Mouse (Mus musculus) limb, embryonic 15.5 days (tissue): ENCODE results near the gene Doc2b. TPM values are rescaled to one million over a fixed set of nuclear protein-coding genes. Genes with fewer than 3 reads are reported as not detected.
A peak's percentile ranks its signal among the peaks of the same experiment; 100 is the strongest.

Experiments
- ATAC-seq: fragments of 200-750 bp; cut with Nextera tagmentation; 2 replicates; pipeline ENCODE4 v1.8.0; 2017; ENCODE audit warnings: low read depth, moderate TSS enrichment; ENCODE audit not compliant: insufficient number of reproducible peaks, low FRiP score, low TSS enrichment
- H3K27ac ChIP-seq: fragments of 300-500 bp; sonication (generic); 2 replicates; pipeline ENCODE4 v1.5.1; 2015; ENCODE audit warnings: moderate library complexity, mild to moderate bottlenecking, inconsistent platforms
- H3K27me3 ChIP-seq: fragments of 300-500 bp; sonication (generic); 2 replicates; pipeline ENCODE4 v1.6.1; 2015; ENCODE audit warnings: inconsistent platforms
- H3K36me3 ChIP-seq: fragments of 300-500 bp; sonication (generic); 2 replicates; pipeline ENCODE4 v1.6.1; 2015; ENCODE audit warnings: inconsistent platforms
- H3K4me1 ChIP-seq: fragments of 300-500 bp; sonication (generic); 2 replicates; pipeline ENCODE4 v1.6.1; 2015; ENCODE audit warnings: inconsistent platforms
- H3K4me2 ChIP-seq: fragments of 300-500 bp; sonication (generic); 2 replicates; pipeline ENCODE4 v1.6.1; 2015; ENCODE audit warnings: mild to moderate bottlenecking, inconsistent platforms
- H3K4me3 ChIP-seq: fragments of 300-500 bp; sonication (generic); 2 replicates; pipeline ENCODE4 v1.5.1; 2015; ENCODE audit warnings: mild to moderate bottlenecking, inconsistent platforms
- H3K9ac ChIP-seq: fragments of 300-500 bp; sonication (generic); 2 replicates; pipeline ENCODE4 v1.6.1; 2015; ENCODE audit warnings: inconsistent platforms
- H3K9me3 ChIP-seq: fragments of 300-500 bp; sonication (generic); 2 replicates; pipeline ENCODE4 v1.6.1; 2016; ENCODE audit warnings: inconsistent platforms
- WGBS: fragments of 180-500 bp; shearing (Covaris S2); methylation state at CpG from one replicate; pipeline ENCODE4 v1.1.7; 2015; 5-methylcytosine and 5-hydroxymethylcytosine counted together
- polyA plus RNA-seq: library from polyadenylated mRNA; unstranded; fragments of >200 nt; fragmentation: Nextera tagmentation; extraction: Ambion mirVana; gene quantifications from 2 replicates; pipeline ENCODE4 v1.2.1, GENCODE M21; 2015

Gene Doc2b
- polyA plus RNA-seq, 1 experiment from 2014 or later, result 1.6 TPM

DNA sequence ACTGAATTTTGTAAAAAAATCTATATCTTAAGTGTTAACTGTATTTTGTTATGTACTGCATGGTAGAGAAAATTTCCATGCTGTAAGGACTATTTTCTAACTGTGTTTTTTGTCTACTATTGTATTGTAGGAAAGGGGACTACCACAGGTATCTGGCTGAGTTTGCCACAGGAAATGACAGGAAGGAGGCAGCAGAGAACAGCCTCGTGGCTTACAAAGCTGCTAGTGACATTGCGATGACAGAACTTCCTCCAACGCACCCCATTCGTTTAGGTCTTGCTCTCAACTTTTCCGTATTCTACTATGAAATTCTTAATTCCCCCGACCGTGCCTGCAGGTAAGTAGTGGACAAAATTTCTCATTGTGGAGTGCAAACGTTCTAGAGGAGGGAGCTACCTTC lies 39.2 kb downstream of the Doc2b start:
- Histone ChIP-seq H3K9ac (no peak overlapping the region), H3K4me3 (no peak overlapping the region), H3K36me3 (peaks cover 70% of the 10 kb centered on the region), H3K4me1 (no peaks in the 10 kb centered on the region), H3K4me2 (no peak overlapping the region), H3K9me3 (no peaks in the 10 kb centered on the region), H3K27ac (no peak overlapping the region), H3K27me3 (no peaks in the 10 kb centered on the region)
- no peak for ATAC-seq
- 86% methylated on average over 8 of the region's 8 CpGs for WGBS

DNA sequence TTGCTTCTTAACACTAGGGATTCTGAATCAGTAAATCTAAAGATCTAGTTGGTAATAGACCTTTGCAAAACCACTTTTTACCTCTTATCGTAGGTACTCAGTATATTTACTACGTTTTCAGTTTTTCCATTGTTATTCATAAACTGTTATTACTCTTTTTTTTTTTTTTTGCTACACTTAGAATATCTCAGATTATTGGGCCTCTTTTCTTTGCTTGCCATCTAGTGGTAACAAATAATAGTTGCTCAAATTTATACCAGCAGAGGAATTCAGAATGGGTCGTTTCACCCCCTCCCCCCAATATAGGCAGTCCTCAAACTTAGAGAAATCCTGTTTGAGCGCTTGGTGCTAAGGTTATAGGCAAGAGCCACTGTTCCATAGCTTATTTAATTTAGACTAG lies 44.8 kb downstream of the Doc2b start:
- no peak for ATAC-seq
- Histone ChIP-seq H3K9ac (no peak overlapping the region), H3K9me3 (no peaks in the 10 kb centered on the region), H3K36me3 (peaks cover 32% of the 10 kb centered on the region), H3K27me3 (no peaks in the 10 kb centered on the region), H3K4me2 (no peak overlapping the region), H3K4me1 (peaks cover 4% of the 10 kb centered on the region), H3K27ac (no peak overlapping the region), H3K4me3 (no peak overlapping the region)
- 61% methylated on average over 4 of the region's 4 CpGs for WGBS

DNA sequence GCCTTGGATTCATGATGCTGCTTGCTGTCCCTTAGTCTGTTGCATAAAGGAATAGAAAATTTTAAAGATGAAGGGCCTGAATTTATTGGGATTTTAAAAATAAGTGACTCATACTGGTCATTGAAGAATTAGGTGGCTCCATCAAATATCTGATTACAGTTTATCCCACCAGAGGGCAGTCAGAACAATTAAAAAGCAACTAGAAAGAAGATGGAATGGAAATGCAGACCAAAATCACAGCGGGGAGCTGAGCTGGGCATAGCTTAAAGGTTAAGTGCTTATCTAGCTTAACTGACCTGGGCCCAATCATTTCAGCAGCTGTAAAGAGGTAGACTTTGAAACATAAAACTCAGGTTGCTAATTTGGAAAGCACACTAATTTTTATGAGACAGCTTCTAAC lies 45.3 kb downstream of the Doc2b start:
- Histone ChIP-seq H3K9me3 (no peaks in the 10 kb centered on the region), H3K27ac (no peak overlapping the region), H3K9ac (no peak overlapping the region), H3K36me3 (peaks cover 28% of the 10 kb centered on the region), H3K4me3 (no peak overlapping the region), H3K27me3 (no peaks in the 10 kb centered on the region), H3K4me1 (peaks cover 4% of the 10 kb centered on the region), H3K4me2 (no peak overlapping the region)
- 76% methylated on average over 1 of the region's 1 CpGs for WGBS
- no peak for ATAC-seq

DNA sequence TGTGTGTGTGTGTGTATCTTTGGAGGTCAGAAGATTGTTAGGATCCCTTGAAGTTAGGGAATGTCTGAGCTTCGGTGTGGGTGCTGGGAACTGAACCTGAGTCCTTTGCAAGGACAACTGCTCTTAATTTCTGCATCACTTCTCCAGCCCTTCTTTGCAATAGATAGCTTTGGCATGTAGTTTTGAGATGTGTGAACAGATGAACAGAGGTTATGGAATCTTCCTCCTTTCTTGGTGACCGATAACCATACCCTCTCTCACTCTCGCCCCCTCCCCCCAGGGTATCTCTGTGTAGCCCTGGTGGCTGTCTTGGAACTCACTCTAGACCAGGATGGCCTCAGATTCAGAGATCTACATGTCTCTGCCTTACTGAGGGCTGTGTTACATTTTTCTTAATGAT lies 51.1 kb downstream of the Doc2b start:
- peaks cover 18% of the 10 kb centered on the region for H3K36me3 ChIP-seq
- H3K27me3 ChIP-seq, result no peaks in the 10 kb centered on the region
- H3K4me2 ChIP-seq, result no peak overlapping the region
- WGBS, result 97% methylated on average over 3 of the region's 3 CpGs
- H3K4me1 ChIP-seq, result peaks cover 22% of the 10 kb centered on the region
- ATAC-seq, result no peak
- no peak overlapping the region for H3K27ac ChIP-seq
- no peak overlapping the region for H3K4me3 ChIP-seq
- H3K9ac ChIP-seq, result no peak overlapping the region
- no peaks in the 10 kb centered on the region; the same call in 1 of the 2 replicates for H3K9me3 ChIP-seq

DNA sequence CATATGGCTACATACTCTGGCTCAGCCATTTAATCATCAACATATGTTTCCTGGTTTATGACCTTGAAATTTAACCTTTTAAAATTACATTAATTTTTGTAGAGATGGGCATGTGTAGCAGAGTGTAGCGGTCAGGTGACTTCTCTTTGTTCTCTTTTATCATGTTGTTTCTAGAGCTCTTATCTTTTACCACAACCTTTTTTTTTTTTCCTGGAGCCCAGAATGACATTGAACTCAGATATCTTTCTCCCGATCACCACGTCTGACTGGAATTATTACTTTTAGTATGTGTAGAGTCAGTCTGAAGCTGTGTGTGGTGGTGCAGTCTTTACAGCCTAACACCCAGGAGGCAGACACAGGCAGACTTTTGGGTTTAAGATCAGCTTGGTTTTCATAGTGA lies 54.2 kb downstream of the Doc2b start:
- Histone ChIP-seq H3K36me3 (peaks cover 26% of the 10 kb centered on the region; the same call in 1 of the 2 replicates), H3K27me3 (no peaks in the 10 kb centered on the region), H3K9me3 (no peaks in the 10 kb centered on the region; the same call in 1 of the 2 replicates), H3K4me3 (no peak overlapping the region), H3K4me2 (no peak overlapping the region), H3K9ac (no peak overlapping the region), H3K4me1 (peaks cover 39% of the 10 kb centered on the region), H3K27ac (no peak overlapping the region)
- WGBS, result 42% methylated on average over 3 of the region's 3 CpGs
- ATAC-seq, result no peak

DNA sequence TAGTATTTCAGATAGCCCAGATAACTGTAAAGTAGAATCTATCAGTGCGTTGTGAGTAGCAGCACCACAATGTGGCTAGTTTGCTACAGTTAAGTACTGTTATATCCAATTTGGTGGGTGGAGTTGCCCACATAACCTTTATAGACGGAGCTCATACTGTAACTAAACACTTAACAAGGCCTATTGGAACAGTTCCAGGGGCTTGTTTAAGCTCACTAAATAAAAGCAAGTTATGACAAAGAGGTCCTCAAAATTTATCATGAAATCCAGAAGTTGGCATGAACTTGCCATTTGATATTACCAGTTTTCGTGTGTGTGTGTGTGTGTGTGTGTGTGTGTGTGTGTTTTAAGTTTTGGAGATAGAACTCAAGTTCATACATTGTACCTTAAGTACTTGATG lies 55.6 kb downstream of the Doc2b start:
- no peak overlapping the region for H3K4me3 ChIP-seq
- H3K4me1 ChIP-seq, result peaks cover 47% of the 10 kb centered on the region
- peaks cover 26% of the 10 kb centered on the region; the same call in 1 of the 2 replicates for H3K36me3 ChIP-seq
- no peak for ATAC-seq
- WGBS, result 39% methylated on average over 3 of the region's 3 CpGs
- H3K9me3 ChIP-seq, result no peaks in the 10 kb centered on the region; the same call in 1 of the 2 replicates
- H3K27ac ChIP-seq, result no peak overlapping the region
- H3K9ac ChIP-seq, result no peak overlapping the region
- no peak overlapping the region for H3K4me2 ChIP-seq
- H3K27me3 ChIP-seq, result no peaks in the 10 kb centered on the region

DNA sequence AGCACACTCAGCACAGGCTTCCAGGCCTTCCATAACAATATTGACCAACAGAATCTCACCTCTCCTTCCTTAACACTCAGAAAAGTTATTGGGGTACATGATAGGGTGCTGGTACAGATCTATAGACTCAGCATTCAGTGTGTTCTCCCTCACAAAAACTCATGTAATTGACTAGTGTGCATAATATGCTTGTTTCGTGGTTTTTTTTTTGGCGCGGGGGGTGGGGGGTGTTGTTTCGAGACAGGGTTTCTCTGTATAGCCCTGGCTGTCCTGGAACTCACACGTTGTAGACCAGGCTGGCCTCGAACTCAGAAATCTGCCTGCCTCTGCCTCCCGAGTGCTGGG lies 57.4 kb downstream of the Doc2b start:
- Histone ChIP-seq H3K4me3 (no peak overlapping the region), H3K27ac (no peak overlapping the region), H3K27me3 (no peaks in the 10 kb centered on the region), H3K4me1 (peaks cover 55% of the 10 kb centered on the region), H3K36me3 (peaks cover 24% of the 10 kb centered on the region; the same call in 1 of the 2 replicates), H3K9ac (no peak overlapping the region), H3K9me3 (no peaks in the 10 kb centered on the region; the same call in 1 of the 2 replicates), H3K4me2 (no peak overlapping the region)
- ATAC-seq, result no peak
- WGBS, result 94% methylated on average over 7 of the region's 7 CpGs

DNA sequence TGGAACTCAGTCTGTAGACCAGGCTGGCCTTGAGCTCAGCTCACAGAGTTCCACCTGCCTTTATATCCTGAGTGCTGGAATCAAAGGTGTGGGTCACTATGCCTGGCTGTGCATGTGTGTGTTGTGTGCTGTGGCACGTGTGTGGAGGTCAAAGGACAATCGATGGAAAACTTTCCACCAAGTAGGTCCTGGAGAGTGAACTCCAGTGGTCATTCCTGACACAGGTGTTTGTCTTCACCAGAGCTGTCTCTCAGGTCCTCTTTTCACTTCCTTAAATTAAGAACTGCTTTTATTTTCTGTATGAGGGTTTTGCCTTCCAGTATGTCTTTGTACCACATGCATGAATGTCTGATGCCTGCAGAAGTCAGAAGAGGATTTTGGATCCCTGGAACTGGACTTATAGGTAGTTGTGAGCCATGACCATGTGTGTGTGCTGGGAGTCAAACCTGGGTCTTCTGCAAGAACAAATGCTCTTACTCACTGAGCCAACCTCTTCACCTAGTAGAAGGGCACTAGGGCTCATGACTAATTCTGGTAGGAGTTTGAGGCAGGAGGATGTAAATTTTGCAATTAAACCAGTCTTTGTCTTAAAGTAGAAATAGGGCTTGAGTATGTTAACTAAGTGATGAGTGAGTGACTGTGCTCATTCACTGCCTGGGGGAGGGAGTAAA lies 57.9 kb downstream of the Doc2b start:
- Histone ChIP-seq H3K27me3 (no peaks in the 10 kb centered on the region), H3K36me3 (peaks cover 22% of the 10 kb centered on the region; the same call in 1 of the 2 replicates), H3K4me3 (no peak overlapping the region), H3K4me2 (no peak overlapping the region), H3K4me1 (peaks cover 55% of the 10 kb centered on the region), H3K9me3 (no peaks in the 10 kb centered on the region), H3K27ac (no peak overlapping the region), H3K9ac (no peak overlapping the region)
- 78% methylated on average over 2 of the region's 2 CpGs for WGBS
- ATAC-seq, result no peak

DNA sequence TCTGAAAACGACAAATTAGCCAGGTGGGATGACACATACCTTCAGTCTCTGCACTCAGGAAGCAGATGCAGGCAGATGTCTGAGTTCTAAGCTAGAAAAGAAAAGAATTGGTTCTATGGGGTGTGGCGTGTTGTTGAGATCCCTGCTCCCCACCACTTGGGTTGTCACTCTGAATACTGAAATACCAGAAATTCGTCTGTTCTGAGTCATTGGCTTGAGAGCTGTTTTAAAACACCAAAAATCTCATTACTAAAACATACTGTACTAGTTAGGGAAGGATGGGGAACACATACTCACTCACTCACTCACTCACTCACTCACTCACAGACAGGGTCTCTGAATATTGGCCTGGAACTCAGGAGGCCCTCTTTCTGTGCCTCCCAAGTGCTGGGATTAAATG lies 58.9 kb downstream of the Doc2b start:
- no peak for ATAC-seq
- Histone ChIP-seq H3K4me2 (no peak overlapping the region), H3K4me1 (peaks cover 60% of the 10 kb centered on the region), H3K27ac (no peak overlapping the region), H3K36me3 (peaks cover 15% of the 10 kb centered on the region; the same call in 1 of the 2 replicates), H3K9ac (no peak overlapping the region), H3K27me3 (no peaks in the 10 kb centered on the region), H3K9me3 (no peaks in the 10 kb centered on the region), H3K4me3 (no peak overlapping the region)
- WGBS, result 45% methylated on average over 3 of the region's 3 CpGs

DNA sequence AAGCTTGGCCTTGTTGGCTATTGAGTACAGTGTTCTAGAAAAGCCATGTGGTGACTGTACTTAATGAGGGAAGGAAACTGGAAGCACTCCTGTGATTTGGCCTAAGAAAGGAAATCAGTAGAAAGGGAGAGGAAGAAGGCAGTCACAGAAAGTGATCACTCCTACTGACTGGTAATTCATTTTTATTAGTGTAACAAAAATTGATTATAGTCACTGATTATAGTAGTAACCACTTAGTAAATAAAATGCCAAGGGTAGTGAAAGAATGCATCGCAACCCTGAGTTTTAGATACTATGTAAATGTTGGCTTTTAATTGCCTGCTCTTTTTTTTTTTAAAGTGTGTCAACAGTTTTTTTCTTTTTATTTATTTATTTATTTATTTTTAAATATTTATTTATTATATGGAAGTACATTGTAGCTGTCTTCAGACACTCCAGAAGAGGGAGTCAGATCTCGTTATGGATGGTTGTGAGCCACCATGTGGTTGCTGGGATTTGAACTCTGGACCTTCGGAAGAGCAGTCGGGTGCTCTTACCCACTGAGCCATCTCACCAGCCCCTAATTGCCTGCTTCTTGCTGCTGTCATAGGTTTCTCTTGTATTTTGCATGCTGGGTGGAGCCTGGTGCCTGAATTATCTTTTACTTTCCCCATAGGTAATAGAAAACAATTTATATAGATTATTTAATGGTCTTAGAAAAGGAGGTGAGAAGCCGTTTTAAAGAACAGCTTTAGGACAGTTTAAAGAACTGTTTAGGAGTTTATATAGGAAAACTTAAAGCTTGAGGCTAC lies 60.2 kb downstream of the Doc2b start:
- no peak for ATAC-seq
- Histone ChIP-seq H3K4me2 (peak overlapping the region; percentile 53), H3K4me3 (peak overlapping the region; percentile 83; the same call in 1 of the 2 replicates), H3K4me1 (peaks cover 52% of the 10 kb centered on the region), H3K9me3 (no peaks in the 10 kb centered on the region), H3K9ac (no peak overlapping the region), H3K27me3 (no peaks in the 10 kb centered on the region), H3K27ac (no peak overlapping the region), H3K36me3 (peaks cover 13% of the 10 kb centered on the region; the same call in 1 of the 2 replicates)
- WGBS, result 61% methylated on average over 5 of the region's 5 CpGs

DNA sequence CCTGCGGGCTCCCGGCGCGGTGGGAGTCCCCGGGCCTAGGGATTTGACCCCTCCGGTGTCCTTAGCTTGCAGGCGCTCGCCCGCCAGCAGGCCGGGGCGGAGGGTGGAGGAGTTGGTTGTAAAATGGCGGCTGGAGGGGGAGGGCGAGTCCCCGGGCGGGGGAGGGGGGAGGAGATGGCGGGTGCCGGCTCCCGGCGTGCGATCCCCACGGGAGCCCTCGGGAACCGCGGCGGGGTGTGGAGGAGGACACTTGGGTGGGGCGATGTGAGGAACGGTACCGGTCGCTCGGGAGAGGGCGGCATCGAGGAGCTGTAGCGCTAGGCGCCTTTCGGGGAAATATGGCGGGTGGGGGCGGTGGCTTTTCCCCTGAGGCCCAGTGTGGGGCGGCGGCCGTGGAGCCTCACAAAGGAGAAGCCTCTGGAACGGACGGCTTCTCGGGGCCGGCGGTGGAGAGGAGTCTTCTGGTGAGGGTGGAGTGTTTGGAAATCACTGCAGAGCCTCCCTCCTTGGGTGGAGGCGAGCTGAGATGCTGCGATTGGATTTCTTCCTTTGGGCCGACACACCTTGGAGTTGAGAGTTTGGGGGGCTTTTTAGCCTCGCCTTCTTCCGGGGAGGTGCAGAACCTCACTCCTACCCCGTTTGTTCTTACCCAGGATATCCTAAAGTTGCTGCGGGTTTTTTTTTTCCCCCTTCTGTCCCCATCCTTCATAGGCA lies 62.5 kb downstream of the Doc2b start:
- peaks cover 9% of the 10 kb centered on the region; the same call in 1 of the 2 replicates for H3K36me3 ChIP-seq
- H3K27ac ChIP-seq, result peak overlapping the region; percentile 98
- H3K9me3 ChIP-seq, result no peaks in the 10 kb centered on the region
- peak; percentile 40 for ATAC-seq
- H3K4me2 ChIP-seq, result peak overlapping the region; percentile 53
- under 1% methylated on average over 49 of the region's 52 CpGs for WGBS
- peak overlapping the region; percentile 83 for H3K4me3 ChIP-seq
- no peaks in the 10 kb centered on the region for H3K27me3 ChIP-seq
- H3K9ac ChIP-seq, result peak overlapping the region; percentile 97
- peaks cover 38% of the 10 kb centered on the region for H3K4me1 ChIP-seq
